Mouse (Mus musculus) midbrain, postnatal 0 days (tissue): Measurements from ENCODE around the gene Slc5a5. TPM values are rescaled to one million over a fixed set of nuclear protein-coding genes. Genes with fewer than 3 reads are reported as not detected.
A peak's percentile ranks its signal among the peaks of the same experiment; 100 is the strongest.

Experiments
- ATAC-seq: fragments of 200-750 bp; cut with Nextera tagmentation; 2 replicates; pipeline ENCODE4 v1.8.0; 2017; ENCODE audit warnings: moderate number of reproducible peaks, mild to moderate bottlenecking, moderate TSS enrichment, moderate library complexity; ENCODE audit not compliant: low FRiP score
- DNase-seq: peaks from one replicate; pipeline ENCODE4 v3.0.0-alpha.2; 2015; ENCODE audit warnings: low spot score
- H3K27ac ChIP-seq: fragments of 300-500 bp; sonication (generic); 2 replicates; pipeline ENCODE4 v1.5.1; 2014; ENCODE audit warnings: low read depth, mild to moderate bottlenecking, low read length, mixed read lengths
- H3K27me3 ChIP-seq: fragments of 300-500 bp; sonication (generic); 2 replicates; pipeline ENCODE4 v1.6.1; 2014; ENCODE audit warnings: low read length, control low read depth, mixed read lengths; ENCODE audit not compliant: insufficient read depth
- H3K36me3 ChIP-seq: fragments of 300-500 bp; sonication (generic); 2 replicates; pipeline ENCODE4 v1.6.1; 2014; ENCODE audit warnings: low read length, control low read depth, mixed read lengths; ENCODE audit not compliant: insufficient read depth
- H3K4me1 ChIP-seq: fragments of 300-500 bp; sonication (generic); 2 replicates; pipeline ENCODE4 v1.6.1; 2014; ENCODE audit warnings: mild to moderate bottlenecking, control low read depth, antibody characterized with exemption, low read length, mixed read lengths; ENCODE audit not compliant: insufficient read depth
- H3K4me2 ChIP-seq: fragments of 300-500 bp; sonication (generic); 2 replicates; pipeline ENCODE4 v1.6.1; 2014; ENCODE audit warnings: low read depth, mild to moderate bottlenecking, low read length, mixed read lengths; ENCODE audit not compliant: poor library complexity, severe bottlenecking
- H3K4me3 ChIP-seq: fragments of 300-500 bp; sonication (generic); 2 replicates; pipeline ENCODE4 v1.5.1; 2014; ENCODE audit warnings: low read depth, mild to moderate bottlenecking, low read length, moderate library complexity
- H3K9ac ChIP-seq: fragments of 300-500 bp; sonication (generic); replicated peaks from 2 replicates; pipeline ENCODE4 v1.6.1; 2014; ENCODE audit warnings: mild to moderate bottlenecking, low read length, moderate library complexity, mixed read lengths; ENCODE audit not compliant: poor library complexity, severe bottlenecking
- H3K9me3 ChIP-seq: fragments of 300-500 bp; sonication (generic); 2 replicates; pipeline ENCODE4 v1.6.1; 2016; ENCODE audit warnings: low read length, control low read depth
- CTCF ChIP-seq: IDR thresholded peaks from 2 replicates; pipeline ENCODE4 v1.5.1; 2016; ENCODE audit warnings: antibody characterized with exemption, mild to moderate bottlenecking
- WGBS: fragments of 180-500 bp; shearing (Covaris S2); extraction: QIAGEN DNeasy Blood & Tissue Kit; methylation state at CpG from one replicate; pipeline ENCODE4 v1.1.7; 2014; 5-methylcytosine and 5-hydroxymethylcytosine counted together
- polyA plus RNA-seq: library from polyadenylated mRNA; unstranded; fragments of >200 nt; fragmentation: Nextera tagmentation; extraction: Ambion mirVana; gene quantifications from 2 replicates; pipeline ENCODE4 v1.2.1, GENCODE M21; 2015
- total RNA-seq: library from RNA; depleted of rRNA; stranded (reverse); fragments of >200 nt; gene quantifications from 2 replicates; pipeline ENCODE4 v1.2.3, GENCODE M21; 2014

Gene Slc5a5
- total and polyA plus RNA-seq, 2 experiments from 2014 or later, result 2.1 to 3.7 TPM

GRCm38 (mm10) chr8:70846371-70847154, 46.0 kb downstream of the Slc5a5 start:
- Histone ChIP-seq H3K27me3 (no peaks in the 10 kb centered on the region), H3K9ac (no peak overlapping the region), H3K9me3 (no peaks in the 10 kb centered on the region), H3K27ac (no peak overlapping the region), H3K4me1 (no peaks in the 10 kb centered on the region), H3K4me3 (no peak overlapping the region), H3K4me2 (no peak overlapping the region), H3K36me3 (0 out of 2 replicates have a peak, but pooled peaks cover 3% of the 10 kb centered on the region)
- TF ChIP-seq CTCF, result no peak
- DNase-seq, result no peak
- WGBS, result 52% methylated on average over 15 of the region's 15 CpGs
- no peak for ATAC-seq

GRCm38 (mm10) chr8:70845108-70845507, 47.4 kb downstream of the Slc5a5 start:
- no peaks in the 10 kb centered on the region for H3K4me1 ChIP-seq
- H3K27me3 ChIP-seq, result no peaks in the 10 kb centered on the region
- H3K4me3 ChIP-seq, result no peak overlapping the region
- no peak; the same call in 1 of the 2 replicates for TF ChIP-seq CTCF
- no peak overlapping the region for H3K9ac ChIP-seq
- WGBS, result 42% methylated on average over 5 of the region's 5 CpGs
- ATAC-seq, result no peak
- no peak for DNase-seq
- no peak overlapping the region for H3K27ac ChIP-seq
- H3K4me2 ChIP-seq, result no peak overlapping the region
- H3K36me3 ChIP-seq, result 0 out of 2 replicates have a peak, but pooled peaks cover 3% of the 10 kb centered on the region
- H3K9me3 ChIP-seq, result no peaks in the 10 kb centered on the region

GRCm38 (mm10) chr8:70844523-70844922, 48.0 kb downstream of the Slc5a5 start:
- WGBS, result 2% methylated on average over 6 of the region's 6 CpGs
- ATAC-seq, result no peak
- no peak overlapping the region for H3K9ac ChIP-seq
- no peaks in the 10 kb centered on the region for H3K27me3 ChIP-seq
- DNase-seq, result peak; percentile 81
- H3K36me3 ChIP-seq, result 0 out of 2 replicates have a peak, but pooled peaks cover 3% of the 10 kb centered on the region
- H3K9me3 ChIP-seq, result no peaks in the 10 kb centered on the region
- H3K27ac ChIP-seq, result no peak overlapping the region
- H3K4me3 ChIP-seq, result no peak overlapping the region
- no peaks in the 10 kb centered on the region for H3K4me1 ChIP-seq
- TF ChIP-seq CTCF, result peak; percentile 95
- no peak overlapping the region for H3K4me2 ChIP-seq

GRCm38 (mm10) chr8:70843941-70844340, 48.6 kb downstream of the Slc5a5 start:
- Histone ChIP-seq H3K9ac (no peak overlapping the region), H3K4me1 (no peaks in the 10 kb centered on the region), H3K27ac (no peak overlapping the region), H3K4me3 (no peak overlapping the region), H3K27me3 (no peaks in the 10 kb centered on the region), H3K36me3 (0 out of 2 replicates have a peak, but pooled peaks cover 3% of the 10 kb centered on the region), H3K9me3 (no peaks in the 10 kb centered on the region), H3K4me2 (no peak overlapping the region)
- DNase-seq (no peak), ATAC-seq (no peak)
- no peak for TF ChIP-seq CTCF
- 86% methylated on average over 8 of the region's 8 CpGs for WGBS

- no peak for DNase-seq
- no peaks in the 10 kb centered on the region for H3K27me3 ChIP-seq
- 85% methylated on average over 5 of the region's 5 CpGs for WGBS
- H3K27ac ChIP-seq, result no peak overlapping the region
- H3K9me3 ChIP-seq, result no peaks in the 10 kb centered on the region
- ATAC-seq, result no peak
- H3K4me2 ChIP-seq, result no peak overlapping the region
- H3K36me3 ChIP-seq, result no peaks in the 10 kb centered on the region
- H3K4me3 ChIP-seq, result no peak overlapping the region
- H3K4me1 ChIP-seq, result no peaks in the 10 kb centered on the region
- TF ChIP-seq CTCF, result no peak
- no peak overlapping the region for H3K9ac ChIP-seq
Observed at GRCm38 (mm10) chr8:70843214-70843773, 49.3 kb downstream of the Slc5a5 start.

- no peaks in the 10 kb centered on the region for H3K4me1 ChIP-seq
- no peak overlapping the region for H3K4me2 ChIP-seq
- H3K9ac ChIP-seq, result no peak overlapping the region
- ATAC-seq (no peak), DNase-seq (no peak)
- TF ChIP-seq CTCF, result no peak
- no peaks in the 10 kb centered on the region for H3K9me3 ChIP-seq
- no peaks in the 10 kb centered on the region for H3K27me3 ChIP-seq
- no peak overlapping the region for H3K4me3 ChIP-seq
- WGBS, result 75% methylated on average over 25 of the region's 25 CpGs
- H3K36me3 ChIP-seq, result no peaks in the 10 kb centered on the region
- no peak overlapping the region for H3K27ac ChIP-seq
Observed at GRCm38 (mm10) chr8:70842484-70842883, 50.1 kb downstream of the Slc5a5 start.
